Mouse (Mus musculus): ENCODE results near the gene Igfbp4.
A peak's percentile ranks its signal among the peaks of the same experiment; 100 is the strongest.

The Igfbp4 gene

GRCm38 (mm10) chr11:99041051-99041729 lies at the start of gene Igfbp4:
Igfbp4 (plus strand) TSS chr11:99041244.
- peak; percentile 53 for DNase-seq (ENCODE audit: low spot score)

DNA sequence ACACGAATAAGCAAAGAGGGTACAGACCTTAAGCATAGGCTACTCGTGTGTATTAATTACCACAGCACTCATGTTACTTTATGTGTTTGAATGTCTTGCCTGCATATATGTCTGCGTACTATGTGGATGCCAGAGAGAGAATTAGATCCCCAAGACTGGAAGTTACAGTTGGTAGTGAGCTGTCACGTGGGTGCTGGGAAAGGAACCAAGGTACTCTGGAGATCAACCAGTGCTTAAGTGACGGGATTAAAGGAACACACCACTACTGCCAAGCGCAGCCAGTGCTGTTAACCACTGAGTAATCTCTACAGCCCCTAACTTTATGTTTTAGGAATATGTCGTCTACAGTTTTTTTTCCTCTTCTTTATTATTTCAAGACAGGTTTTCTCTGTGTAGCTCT lies 45.1 kb upstream of the Igfbp4 start:
- DNase-seq (ENCODE audit: low spot score) = no peak

GRCm38 (mm10) chr11:98997659-98998058 lies 43.4 kb upstream of the Igfbp4 start:
- no peak for DNase-seq (ENCODE audit: low spot score)

DNA sequence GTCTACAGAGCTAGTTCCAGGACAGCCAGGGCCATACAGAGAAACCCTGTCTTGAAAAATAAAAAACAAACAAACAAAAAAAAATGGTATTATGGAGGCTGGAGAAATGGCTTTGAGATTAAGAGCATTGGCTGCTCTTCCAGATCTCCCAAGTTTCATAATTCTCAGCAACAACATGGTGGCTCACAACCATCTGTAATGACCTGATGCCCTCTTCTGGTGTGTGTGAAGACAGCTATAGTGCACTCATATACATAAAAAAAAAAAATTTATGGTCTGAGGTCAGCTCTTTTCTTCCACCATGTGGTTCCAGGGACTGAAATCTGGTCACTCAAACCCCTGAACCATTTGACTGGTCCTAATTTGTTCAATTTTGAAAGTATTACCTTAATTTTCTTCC lies 42.3 kb upstream of the Igfbp4 start:
- no peak for DNase-seq (ENCODE audit: low spot score)

- no peak for DNase-seq (ENCODE audit: low spot score)
These were observed 41.8 kb upstream of the Igfbp4 start for GRCm38 (mm10) chr11:98999243-98999642.

GRCm38 (mm10) chr11:99006788-99007187 lies 34.3 kb upstream of the Igfbp4 start:
- DNase-seq (ENCODE audit: low spot score) = no peak

- no peak for DNase-seq (ENCODE audit: low spot score)
These were observed 30.9 kb upstream of the Igfbp4 start for GRCm38 (mm10) chr11:99010124-99010523.

DNA sequence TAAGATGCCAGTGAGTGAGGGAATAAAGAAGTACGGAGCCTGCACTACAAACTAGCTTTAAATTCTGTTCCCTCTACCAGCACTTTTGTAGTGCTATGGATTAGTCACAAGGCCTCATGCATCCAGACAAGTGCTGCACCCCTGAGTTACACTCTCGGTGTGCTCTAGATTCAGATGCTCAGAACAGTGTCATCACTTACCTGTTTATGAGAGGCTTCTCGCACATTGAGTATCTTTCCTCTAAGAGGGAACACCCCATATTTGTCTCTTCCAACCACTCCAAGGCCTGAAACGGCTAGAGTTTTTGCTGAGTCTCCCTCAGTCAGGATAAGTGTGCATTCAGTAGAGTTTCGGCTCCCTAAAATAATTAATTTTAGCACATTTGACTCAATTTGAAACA lies 30.3 kb upstream of the Igfbp4 start:
- DNase-seq (ENCODE audit: low spot score) = no peak

GRCm38 (mm10) chr11:99013856-99014255 lies 27.2 kb upstream of the Igfbp4 start:
- DNase-seq (ENCODE audit: low spot score) = no peak

GRCm38 (mm10) chr11:99019844-99020243 lies 21.2 kb upstream of the Igfbp4 start:
- DNase-seq (ENCODE audit: low spot score) = no peak

DNA sequence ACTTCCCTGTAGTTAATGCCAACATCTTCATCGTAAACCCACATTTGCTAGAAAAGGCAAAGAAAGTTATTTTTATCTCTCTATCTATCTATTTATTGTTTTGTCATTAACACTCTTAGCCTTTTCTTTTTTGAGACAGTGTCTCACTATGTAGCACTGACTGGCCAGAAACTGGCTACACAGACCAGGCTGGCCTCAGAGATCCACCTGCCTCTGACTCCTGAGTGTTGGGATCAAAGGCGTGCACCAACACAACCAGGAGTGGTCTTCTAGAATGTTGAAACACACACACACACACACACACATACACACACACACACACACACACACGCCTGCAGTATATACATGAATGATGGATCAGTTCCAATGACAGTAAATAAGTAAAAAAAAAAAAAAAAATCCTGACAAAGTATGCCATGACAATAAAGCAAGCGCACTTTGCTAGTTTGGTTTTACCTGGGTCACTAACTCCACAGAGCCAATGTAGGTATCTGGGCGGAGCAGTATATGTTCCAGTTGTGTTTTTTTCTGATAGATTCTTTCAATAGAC lies 18.6 kb upstream of the Igfbp4 start:
- no peak for DNase-seq (ENCODE audit: low spot score)

- no peak for DNase-seq (ENCODE audit: low spot score)
These were observed 17.9 kb upstream of the Igfbp4 start for GRCm38 (mm10) chr11:99023094-99023493.

- peak; percentile 85 for DNase-seq (ENCODE audit: low spot score)
These were observed 17.3 kb upstream of the Igfbp4 start, which contains the start of gene Top2a for GRCm38 (mm10) chr11:99023500-99024467. Top2a (minus strand) TSS chr11:99024189.

GRCm38 (mm10) chr11:99024468-99025134 lies 16.4 kb upstream of the Igfbp4 start:
- no peak for DNase-seq (ENCODE audit: low spot score)

DNA sequence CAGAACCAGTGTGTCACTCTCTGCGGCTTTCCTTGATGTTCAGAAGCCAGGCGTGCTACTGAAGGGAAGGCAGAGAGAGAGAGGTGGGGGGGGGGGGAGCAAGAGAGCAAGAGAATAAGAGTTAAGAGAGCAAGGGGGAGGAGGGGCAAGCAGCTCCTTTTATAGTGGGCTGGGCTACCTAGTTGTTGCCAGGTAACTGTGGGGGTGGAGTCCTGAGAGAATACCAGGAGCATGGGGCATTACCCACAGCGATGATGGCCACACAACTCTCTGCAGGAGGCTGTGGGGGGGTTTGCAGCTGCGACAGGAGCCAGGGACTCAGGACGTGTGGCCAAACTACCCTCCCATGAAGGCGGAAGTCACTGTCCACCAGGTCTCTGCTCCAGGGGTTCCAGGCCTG lies 15.2 kb upstream of the Igfbp4 start:
- no peak for DNase-seq (ENCODE audit: low spot score)

DNA sequence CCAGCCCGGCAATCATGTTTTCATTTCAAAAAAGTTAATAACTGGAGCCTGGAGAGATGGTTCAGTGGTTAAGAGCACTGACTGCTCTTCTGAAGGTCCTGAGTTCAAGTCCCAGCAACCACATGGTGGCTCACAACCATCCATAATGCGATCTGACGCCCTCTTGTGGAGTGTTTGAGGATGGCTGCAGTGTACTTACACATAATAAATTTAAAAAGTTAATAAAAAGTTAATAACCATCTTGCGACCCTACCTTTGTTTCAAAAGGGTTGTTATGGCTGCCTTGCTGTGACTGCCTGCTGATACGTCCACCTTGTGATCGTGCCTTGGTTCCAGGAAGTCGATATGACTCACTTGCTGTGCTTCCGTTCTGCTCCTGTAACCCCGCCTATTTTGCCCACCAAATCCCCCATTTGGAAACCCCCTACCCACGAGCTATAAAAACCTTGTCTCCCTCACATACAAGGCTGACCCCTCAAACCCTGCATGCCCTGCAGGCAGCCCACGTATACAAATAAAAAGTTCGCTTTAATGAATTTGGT lies 14.1 kb upstream of the Igfbp4 start:
- DNase-seq (ENCODE audit: low spot score) = no peak

DNA sequence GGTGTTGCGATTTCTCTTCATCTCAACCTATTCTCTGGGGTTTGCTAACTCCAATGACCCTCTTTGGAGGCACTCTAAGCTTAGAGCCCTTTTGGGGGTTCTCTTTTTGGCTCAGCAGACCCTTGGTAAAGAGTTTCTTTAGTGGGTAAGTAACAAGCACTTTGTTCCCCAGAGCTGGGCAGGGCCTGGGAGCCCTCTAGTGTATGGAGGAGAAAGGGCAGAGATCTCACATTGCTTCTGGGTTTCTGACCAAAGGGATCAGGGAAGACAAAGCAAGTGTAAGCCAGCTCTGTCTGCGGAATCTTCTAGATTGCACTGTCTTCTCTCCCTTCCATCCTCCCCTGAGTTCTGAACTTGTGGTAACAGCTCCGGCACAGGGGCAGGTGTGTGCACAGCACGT lies 5.7 kb upstream of the Igfbp4 start:
- no peak for DNase-seq (ENCODE audit: low spot score)

- DNase-seq (ENCODE audit: low spot score) = no peak
These were observed 4.8 kb upstream of the Igfbp4 start for GRCm38 (mm10) chr11:99036254-99036653.

DNA sequence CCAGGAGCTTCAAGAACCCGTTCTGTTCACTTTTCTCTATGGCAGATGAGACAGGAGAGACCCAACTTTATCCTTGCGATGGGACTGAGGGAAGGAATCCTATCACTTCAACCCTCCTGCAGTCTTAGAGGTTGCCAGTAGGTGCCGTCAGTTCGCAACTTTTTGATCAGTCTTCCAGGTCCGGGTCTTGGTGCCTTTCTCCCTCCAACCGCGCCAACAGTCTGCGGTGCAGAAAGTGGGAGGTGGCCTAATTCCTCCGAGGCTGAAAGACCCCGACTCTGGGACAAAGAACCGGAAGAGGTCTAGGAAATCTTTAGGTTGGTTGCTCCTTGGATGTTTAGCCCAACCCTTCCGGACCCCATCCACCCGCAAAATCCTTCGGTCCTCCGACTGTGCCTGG lies 1.3 kb upstream of the Igfbp4 start:
- DNase-seq (ENCODE audit: low spot score) = peak; percentile 71

GRCm38 (mm10) chr11:99040346-99040974 lies 584 bp upstream of the Igfbp4 start:
- no peak for DNase-seq (ENCODE audit: low spot score)

Data from urinary bladder, postnatal 25 days (tissue).